Mouse (Mus musculus) myocyte (in vitro differentiated cells): Measurements from ENCODE around the gene Mtf1. TPM values are rescaled to one million over a fixed set of nuclear protein-coding genes. Genes with fewer than 3 reads are reported as not detected.

Source experiments
- H3K27me3 ChIP-seq: one replicate; pipeline ENCODE4 v1.6.1; 2011; ENCODE audit not compliant: control insufficient read depth, insufficient read depth, insufficient read length
- H3K36me3 ChIP-seq: one replicate; pipeline ENCODE4 v1.6.1; 2011; ENCODE audit not compliant: control insufficient read depth, insufficient read depth
- H3K4me2 ChIP-seq: one replicate; pipeline ENCODE4 v1.6.1; 2011; ENCODE audit warnings: low read depth, control low read depth
- H3K4me3 ChIP-seq: one replicate; pipeline ENCODE4 v1.5.1; 2011; ENCODE audit warnings: mild to moderate bottlenecking, control low read depth, moderate library complexity
- H3K79me2 ChIP-seq: one replicate; pipeline ENCODE4 v1.6.1; 2011; ENCODE audit not compliant: control insufficient read depth, insufficient read depth
- H3ac ChIP-seq: one replicate; pipeline ENCODE4 v1.6.1; 2011; ENCODE audit not compliant: control insufficient read depth, insufficient read length
- CEBPB ChIP-seq: IDR thresholded peaks from 2 replicates; pipeline ENCODE4 v1.6.1; 2011; ENCODE audit warnings: mild to moderate bottlenecking, moderate library complexity; ENCODE audit not compliant: poor library complexity, insufficient read depth, severe bottlenecking
- E2F4 ChIP-seq: IDR thresholded peaks from one replicate; pipeline ENCODE4 v1.6.1; 2011; ENCODE audit warnings: mild to moderate bottlenecking, control low read depth, moderate library complexity; ENCODE audit not compliant: insufficient read depth
- MAX ChIP-seq: IDR thresholded peaks from one replicate; pipeline ENCODE4 v1.6.1; 2011; ENCODE audit warnings: low read depth, mild to moderate bottlenecking, control low read depth
- MYOD1 ChIP-seq, 3 experiments: IDR thresholded peaks; one replicate each; pipeline ENCODE4 v1.6.1; 2011; ENCODE audit warnings: control low read depth in 2 of 3, low read depth in 2 of 3, mild to moderate bottlenecking in 2 of 3, moderate library complexity in 1 of 3; ENCODE audit not compliant: insufficient read length in 2 of 3, control insufficient read depth in 1 of 3
- MYOG ChIP-seq, 3 experiments: IDR thresholded peaks; one replicate each; pipeline ENCODE4 v1.6.1; 2011; ENCODE audit warnings: control low read depth in 2 of 3, low read depth in 2 of 3, mild to moderate bottlenecking in 2 of 3; ENCODE audit not compliant: insufficient read length in 2 of 3, control insufficient read depth in 1 of 3, insufficient read depth in 1 of 3
- POLR2A ChIP-seq: IDR thresholded peaks from one replicate; pipeline ENCODE4 v1.6.1; 2011; ENCODE audit warnings: low read depth, mild to moderate bottlenecking, control low read depth, moderate library complexity; ENCODE audit not compliant: insufficient read length
- POLR2AphosphoS2 ChIP-seq: IDR thresholded peaks from one replicate; pipeline ENCODE4 v1.6.1; 2011; ENCODE audit warnings: low read depth, control low read depth; ENCODE audit not compliant: insufficient read length
- REST ChIP-seq: IDR thresholded peaks from one replicate; pipeline ENCODE4 v1.6.1; 2011; ENCODE audit warnings: mild to moderate bottlenecking, control low read depth, moderate library complexity; ENCODE audit not compliant: insufficient read depth, insufficient read length
- SRF ChIP-seq: IDR thresholded peaks from one replicate; pipeline ENCODE4 v1.6.1; 2011; ENCODE audit warnings: low read depth; ENCODE audit not compliant: control insufficient read depth, insufficient read length
- TCF12 ChIP-seq: IDR thresholded peaks from one replicate; pipeline ENCODE4 v1.6.1; 2011; ENCODE audit warnings: mild to moderate bottlenecking, control low read depth; ENCODE audit not compliant: poor library complexity, insufficient read depth, severe bottlenecking
- TCF3 ChIP-seq: IDR thresholded peaks from one replicate; pipeline ENCODE4 v1.6.1; 2011; ENCODE audit warnings: low read depth, control low read depth; ENCODE audit not compliant: insufficient read length
- USF1 ChIP-seq: IDR thresholded peaks from one replicate; pipeline ENCODE4 v1.6.1; 2011; ENCODE audit warnings: low read depth, mild to moderate bottlenecking, control low read depth, moderate library complexity
- polyA plus RNA-seq: library from polyadenylated mRNA; unstranded; fragments of >200 nt; fragmentation: generic; extraction: Trizol; gene quantifications from one replicate; pipeline ENCODE4 v1.2.1, GENCODE M21; 2012; ENCODE audit warnings: missing spikeins

Mtf1 gene
- polyA plus RNA-seq, 1 experiment, result 12.9 TPM

- peaks cover 4% of the 10 kb centered on the region for H3K36me3 ChIP-seq
- no peaks in the 10 kb centered on the region for H3K27me3 ChIP-seq
- H3K4me2 ChIP-seq, result no peak overlapping the region
- TF ChIP-seq POLR2A (no peak), MAX (no peak), REST (no peak), TCF3 (no peak), POLR2AphosphoS2 (no peak), USF1 (no peak), CEBPB (no peak), TCF12 (no peak), SRF (no peak), MYOG (IDR thresholded peaks at IDR 0.05; ENCODE audit: control insufficient read depth in 1 of 3, insufficient read depth in 1 of 3, insufficient read length in 2 of 3, low read depth in 2 of 3) (no peak), E2F4 (no peak)
- H3ac ChIP-seq, result no peak overlapping the region
- H3K79me2 ChIP-seq, result peaks cover 60% of the 10 kb centered on the region
- H3K4me3 ChIP-seq, result no peak overlapping the region
Observed at GRCm38 (mm10) chr4:124761201-124761600, 40.7 kb upstream of the Mtf1 start.

- H3ac ChIP-seq, result no peak overlapping the region
Observed at GRCm38 (mm10) chr4:124762858-124763452, 38.9 kb upstream of the Mtf1 start.

GRCm38 (mm10) chr4:124765802-124766565 is 35.9 kb upstream of the Mtf1 start:
- no peak overlapping the region for H3K4me3 ChIP-seq
- no peak overlapping the region for H3ac ChIP-seq
- H3K79me2 ChIP-seq, result peaks cover 61% of the 10 kb centered on the region
- no peaks in the 10 kb centered on the region for H3K27me3 ChIP-seq
- TF ChIP-seq USF1 (no peak), TCF12 (no peak), TCF3 (no peak), MAX (no peak), SRF (no peak), E2F4 (no peak), POLR2AphosphoS2 (no peak)
- H3K4me2 ChIP-seq, result no peak overlapping the region
- peaks cover 3% of the 10 kb centered on the region for H3K36me3 ChIP-seq

More at GRCm38 (mm10) chr4:124762858-124763452, 38.9 kb upstream of the Mtf1 start:
- Histone ChIP-seq H3K36me3 (peaks cover 4% of the 10 kb centered on the region), H3K4me2 (no peak overlapping the region), H3K27me3 (no peaks in the 10 kb centered on the region), H3K79me2 (peaks cover 56% of the 10 kb centered on the region), H3K4me3 (no peak overlapping the region)
- TF ChIP-seq REST, result no peak

GRCm38 (mm10) chr4:124766566-124766940 is 35.4 kb upstream of the Mtf1 start:
- H3K36me3 ChIP-seq, result peaks cover 3% of the 10 kb centered on the region
- no peak overlapping the region for H3K4me3 ChIP-seq
- no peak for TF ChIP-seq POLR2AphosphoS2
- TF ChIP-seq TCF12, result no peak
- no peak for TF ChIP-seq E2F4
- TF ChIP-seq REST, result no peak
- no peak for TF ChIP-seq POLR2A
- no peak for TF ChIP-seq TCF3
- TF ChIP-seq CEBPB, result no peak
- TF ChIP-seq MAX, result no peak
- TF ChIP-seq USF1, result no peak
- H3K27me3 ChIP-seq, result no peaks in the 10 kb centered on the region
- no peak overlapping the region for H3ac ChIP-seq
- peaks cover 62% of the 10 kb centered on the region for H3K79me2 ChIP-seq
- H3K4me2 ChIP-seq, result no peak overlapping the region

GRCm38 (mm10) chr4:124768963-124769591 is 32.8 kb upstream of the Mtf1 start:
- peaks cover 3% of the 10 kb centered on the region for H3K36me3 ChIP-seq
- H3K79me2 ChIP-seq, result peaks cover 48% of the 10 kb centered on the region
- no peaks in the 10 kb centered on the region for H3K27me3 ChIP-seq
- H3K4me3 ChIP-seq, result no peak overlapping the region
- H3K4me2 ChIP-seq, result no peak overlapping the region
- TF ChIP-seq MYOG (IDR thresholded peaks at IDR 0.05; ENCODE audit: control insufficient read depth in 1 of 3, insufficient read depth in 1 of 3, insufficient read length in 2 of 3, low read depth in 2 of 3) (no peak), POLR2A (no peak), REST (no peak), SRF (no peak), MAX (no peak), TCF3 (no peak), TCF12 (no peak), USF1 (no peak), MYOD1 (IDR thresholded peaks at IDR 0.05; ENCODE audit: control insufficient read depth in 1 of 3, insufficient read length in 2 of 3, low read depth in 2 of 3) (no peak), E2F4 (no peak), POLR2AphosphoS2 (no peak), CEBPB (no peak)
- H3ac ChIP-seq, result no peak overlapping the region
